Mouse (Mus musculus): Measurements from ENCODE around the gene Fcamr. TPM values are rescaled to one million over a fixed set of nuclear protein-coding genes. Genes with fewer than 3 reads are reported as not detected.
A peak's percentile ranks its signal among the peaks of the same experiment; 100 is the strongest.

Gene Fcamr
- total RNA-seq (2021): not detected
- long read RNA-seq, experiment 1: 0 reads
- long read RNA-seq, experiment 2: 0 reads

DNA sequence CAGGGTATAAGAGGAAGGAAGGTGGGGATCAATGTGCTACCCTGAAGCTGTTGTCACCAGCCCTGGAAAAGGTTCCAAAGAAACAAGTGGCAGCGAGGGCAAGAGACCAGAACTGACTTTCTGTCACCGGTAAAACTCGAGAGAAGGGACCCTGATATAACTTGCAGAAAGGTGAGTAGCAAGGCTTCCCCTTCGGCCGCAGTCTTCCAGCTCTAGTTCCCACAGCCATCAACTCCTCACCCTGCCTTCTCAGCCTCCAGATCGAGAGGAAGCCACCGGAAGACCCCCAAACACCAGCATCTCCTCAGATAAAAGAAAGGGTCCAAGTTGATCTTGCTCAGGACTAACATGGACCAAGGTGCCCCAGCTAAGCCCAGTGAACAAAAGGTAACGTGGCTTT, at the start of gene Fcamr:
Fcamr (plus strand) TSS at position 301 of the 400 bp plus-strand sequence.
- no peak for DNase-seq (ENCODE audit: low spot score in 2 of 2)

DNA sequence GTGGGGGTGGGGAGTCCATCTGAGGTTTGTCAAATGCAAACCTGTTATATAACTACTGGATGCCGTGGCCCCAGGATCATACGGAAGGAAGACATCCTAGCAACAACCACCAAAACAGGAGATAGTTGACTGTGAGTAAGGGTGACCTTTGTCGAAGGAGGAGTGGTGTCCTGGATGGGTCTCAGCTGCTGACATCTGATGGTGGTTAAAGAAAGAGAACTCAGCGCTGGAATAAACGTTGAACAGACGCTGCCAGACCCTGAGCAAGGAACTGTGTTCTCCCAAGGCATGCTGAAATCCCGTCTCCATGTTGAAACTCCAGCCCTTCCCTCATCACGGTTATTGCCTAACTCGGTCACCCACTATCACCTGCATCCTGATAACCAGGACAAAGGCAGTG, 41.0 kb upstream of the Fcamr start:
- DNase-seq (ENCODE audit: low spot score in 2 of 2): no peak

- no peak for DNase-seq (ENCODE audit: low spot score in 2 of 2)
These were observed 39.1 kb upstream of the Fcamr start for GRCm38 (mm10) chr1:130761597-130761996.

DNA sequence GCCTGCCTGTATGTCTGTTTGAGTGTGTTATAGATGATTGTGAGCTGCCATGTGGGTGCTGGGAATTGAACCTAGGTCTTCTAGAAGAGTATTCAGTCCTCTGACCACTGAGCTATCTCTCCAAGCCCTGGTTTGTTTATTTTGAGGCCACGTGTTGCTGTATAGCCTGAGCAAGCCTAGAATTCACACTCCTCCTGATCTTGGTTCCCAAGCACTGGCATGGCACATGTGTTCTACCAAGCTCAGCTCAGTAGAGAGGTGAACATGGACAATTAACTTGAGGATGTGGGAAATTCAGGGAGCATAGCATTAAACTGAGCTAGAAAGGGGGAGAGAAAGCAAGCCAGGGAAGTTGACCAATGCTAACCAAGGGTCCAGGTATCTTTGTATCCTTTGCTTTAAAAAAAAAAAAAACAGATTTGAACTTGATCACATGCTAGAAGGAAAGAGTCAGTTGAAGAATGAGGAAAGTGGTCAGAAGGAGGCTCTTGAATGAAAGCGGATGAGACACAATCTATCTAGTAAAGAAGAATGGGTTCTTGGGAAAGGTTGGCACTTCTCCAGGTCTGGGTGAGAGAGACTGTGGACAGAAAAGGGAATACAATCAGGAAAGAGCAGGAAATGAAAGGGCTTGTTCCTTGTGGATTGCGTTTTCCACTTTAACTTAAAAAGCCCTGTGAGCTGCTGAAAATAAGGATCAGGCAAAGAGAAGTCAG, 38.5 kb upstream of the Fcamr start:
- DNase-seq (ENCODE audit: low spot score in 2 of 2): no peak

- no peak for DNase-seq (ENCODE audit: low spot score in 2 of 2)
These were observed 36.7 kb upstream of the Fcamr start for GRCm38 (mm10) chr1:130764027-130764461.

DNA sequence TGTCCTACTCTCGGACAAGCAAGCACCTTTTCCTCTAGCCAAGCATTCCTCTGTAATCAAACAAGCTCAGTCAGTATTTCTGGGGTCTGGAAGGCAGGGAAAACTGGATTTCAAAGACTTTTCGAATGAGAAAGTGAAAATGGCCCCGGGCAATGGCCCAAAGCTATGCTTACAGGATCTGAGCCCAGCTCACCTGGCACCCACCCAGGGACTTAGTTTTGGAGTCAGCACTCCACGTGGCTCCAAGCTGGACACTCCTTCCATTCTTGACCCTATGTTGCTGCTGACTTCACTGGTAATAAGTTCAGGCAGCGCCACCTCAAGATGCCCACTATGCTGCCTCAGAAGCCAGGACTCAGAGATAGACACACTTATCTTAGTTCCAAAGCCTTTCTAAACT, 33.6 kb upstream of the Fcamr start:
- DNase-seq (ENCODE audit: low spot score in 2 of 2): no peak

DNA sequence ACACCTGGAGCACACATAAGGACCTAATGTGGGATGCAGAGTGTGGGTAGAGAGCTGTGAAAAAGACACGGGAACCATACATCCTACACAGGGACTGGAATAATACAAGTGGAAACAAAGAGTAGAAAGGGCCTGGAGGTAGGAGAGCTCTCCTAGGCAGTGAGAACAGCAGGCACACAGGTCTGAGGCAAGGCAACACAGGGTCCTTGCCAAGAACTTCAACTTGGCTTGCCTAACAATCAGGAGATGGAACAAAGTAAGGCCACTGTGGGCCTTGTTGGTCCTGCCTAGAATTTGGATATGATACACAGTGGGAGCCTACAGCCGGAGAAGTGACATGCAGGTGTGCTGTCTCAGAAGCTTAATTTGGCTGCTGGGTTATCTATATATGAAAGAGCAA, 30.8 kb upstream of the Fcamr start:
- DNase-seq (ENCODE audit: low spot score in 2 of 2): no peak

DNA sequence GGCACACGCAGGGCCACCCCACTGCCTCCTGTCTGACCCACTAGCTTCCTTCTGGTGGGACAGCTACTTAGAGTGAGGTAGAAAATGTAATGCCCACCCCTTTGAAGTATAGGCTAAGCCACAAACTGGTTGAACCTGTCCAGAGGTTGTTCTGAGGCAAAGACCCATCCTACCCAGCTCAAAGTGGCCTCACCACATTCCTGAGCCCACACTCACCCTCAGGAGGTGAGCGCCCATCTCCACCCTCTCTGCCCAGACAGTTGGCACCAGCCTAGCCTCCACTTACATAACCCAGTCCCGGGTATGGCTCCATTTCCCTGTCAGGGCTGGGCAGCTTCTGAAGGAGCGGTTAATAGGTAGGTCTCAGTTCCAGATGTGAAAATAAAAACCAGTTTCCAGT, 30.2 kb upstream of the Fcamr start:
- no peak for DNase-seq (ENCODE audit: low spot score in 2 of 2)

DNA sequence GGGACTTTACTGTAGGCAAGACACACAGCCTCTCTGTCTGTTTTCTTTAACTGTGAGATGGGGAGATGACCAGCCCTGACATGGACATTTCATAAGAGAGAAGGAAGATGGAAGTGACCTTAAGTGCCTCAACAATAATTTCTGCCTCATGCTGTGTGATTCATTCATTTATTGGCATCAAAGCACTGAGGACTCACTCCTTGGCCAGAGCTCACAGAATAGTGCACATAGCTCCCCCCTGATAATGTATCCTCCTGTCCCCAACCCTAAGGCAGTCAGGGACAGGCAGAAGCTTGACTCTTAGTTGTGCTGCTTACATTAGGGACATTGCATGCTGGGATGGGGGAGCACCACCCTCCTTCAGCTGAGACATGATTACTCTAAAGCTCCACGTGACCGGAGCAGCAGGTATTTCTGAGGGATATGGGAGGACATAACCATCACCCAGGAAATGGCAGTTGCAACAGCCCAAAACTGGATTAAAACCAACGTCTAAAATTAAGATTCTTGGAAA, 29.7 kb upstream of the Fcamr start:
- DNase-seq (ENCODE audit: low spot score in 2 of 2): no peak

DNA sequence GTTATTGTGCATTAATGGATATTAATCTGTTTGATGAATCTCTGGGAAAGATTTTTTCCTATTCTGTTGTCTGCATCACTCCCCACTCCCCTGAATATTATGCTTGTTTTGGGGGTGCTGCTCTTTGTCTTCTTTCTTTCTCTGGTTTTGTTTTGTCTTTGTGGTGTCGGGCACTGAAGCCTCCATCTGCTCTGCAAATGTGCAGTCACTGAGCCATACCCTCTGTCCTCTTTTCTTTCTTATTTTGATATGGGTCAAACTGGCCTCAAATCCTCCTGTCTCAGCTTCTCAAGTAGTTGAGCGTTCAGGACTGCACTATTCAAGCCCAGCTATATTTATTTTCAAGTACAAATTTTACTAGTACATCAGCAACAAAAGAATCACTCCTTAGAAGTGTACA, 25.5 kb upstream of the Fcamr start:
- no peak for DNase-seq (ENCODE audit: low spot score in 2 of 2)

GRCm38 (mm10) chr1:130775691-130776331, 24.9 kb upstream of the Fcamr start:
- no peak for DNase-seq (ENCODE audit: low spot score in 2 of 2)

DNA sequence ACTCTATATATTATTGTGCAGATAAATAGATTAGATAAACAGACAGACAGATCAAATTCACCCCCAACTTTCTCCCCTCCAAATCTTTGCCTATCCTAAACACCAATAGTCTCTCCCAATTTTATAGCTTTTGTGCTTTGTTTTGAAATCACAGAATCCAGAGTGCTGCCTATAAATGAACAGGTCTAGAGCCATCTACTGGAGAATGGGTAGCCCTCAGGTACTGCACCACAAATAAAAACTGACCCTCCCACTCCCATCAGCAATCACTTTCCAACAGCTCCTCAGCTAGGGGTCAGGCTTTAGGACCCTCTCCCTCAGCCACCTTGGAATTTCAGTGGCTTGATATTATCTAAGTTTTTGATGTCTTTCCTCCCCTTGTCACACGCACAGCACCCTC, 24.1 kb upstream of the Fcamr start:
- no peak for DNase-seq (ENCODE audit: low spot score in 2 of 2)

DNA sequence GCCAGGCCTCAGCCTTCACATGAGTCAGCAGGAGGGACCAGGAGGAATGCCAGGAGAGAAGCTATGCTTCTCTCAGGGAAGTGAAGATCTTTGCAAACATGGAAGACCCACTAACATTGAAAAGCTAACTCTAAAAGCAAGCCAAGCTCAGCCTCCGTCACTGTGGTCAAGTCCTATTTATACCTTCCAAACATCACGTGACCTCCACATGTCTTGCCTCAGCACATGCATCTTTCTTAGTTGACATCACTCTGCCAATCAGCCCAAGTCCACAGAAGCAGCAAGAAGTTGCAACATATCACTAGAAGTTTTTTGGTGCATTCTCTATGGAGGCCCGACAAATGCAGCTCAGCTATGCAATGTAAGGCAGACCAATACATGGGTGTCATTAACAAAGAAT, 20.8 kb upstream of the Fcamr start:
- no peak for DNase-seq (ENCODE audit: low spot score in 2 of 2)

DNA sequence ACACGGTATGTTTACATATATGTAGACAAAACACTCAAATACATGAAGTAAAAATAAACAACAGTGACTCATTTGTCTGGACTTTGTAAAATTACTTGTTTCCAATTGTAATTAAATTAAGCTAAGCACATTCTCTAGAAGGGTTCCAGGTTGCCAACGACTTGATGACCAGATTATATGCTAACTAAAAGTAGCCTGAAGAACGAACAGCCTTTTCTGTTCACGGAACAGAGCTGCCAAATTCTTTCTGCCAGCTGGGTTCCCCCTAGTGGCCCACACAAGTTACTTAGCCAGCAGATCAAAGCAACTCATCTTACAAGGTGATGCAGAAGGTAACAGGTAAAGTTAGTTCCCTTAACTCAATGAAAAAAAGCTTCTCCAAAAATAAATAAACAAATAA, 16.6 kb upstream of the Fcamr start:
- DNase-seq (ENCODE audit: low spot score in 2 of 2): peak; percentile 14 to 26

DNA sequence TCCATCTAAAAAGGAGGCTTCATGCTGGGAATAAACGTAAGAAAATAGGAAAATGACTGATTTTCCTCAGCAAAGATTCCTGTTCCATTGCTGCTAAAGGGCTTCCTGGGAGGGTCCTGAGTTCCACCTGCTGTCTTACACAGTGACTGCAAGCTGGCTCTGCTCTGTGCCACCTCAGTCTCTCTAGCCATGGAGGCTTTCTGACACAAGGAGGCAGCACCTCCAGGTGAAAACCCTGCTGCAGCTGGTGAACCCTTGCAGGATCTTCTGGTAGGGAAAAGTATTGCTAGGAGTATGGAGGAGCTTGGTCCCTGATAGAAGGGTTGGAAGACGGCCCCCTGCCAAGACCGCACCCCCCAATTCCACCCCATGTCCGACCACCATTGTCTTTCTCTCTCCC, 13.7 kb upstream of the Fcamr start:
- no peak for DNase-seq (ENCODE audit: low spot score in 2 of 2)

DNA sequence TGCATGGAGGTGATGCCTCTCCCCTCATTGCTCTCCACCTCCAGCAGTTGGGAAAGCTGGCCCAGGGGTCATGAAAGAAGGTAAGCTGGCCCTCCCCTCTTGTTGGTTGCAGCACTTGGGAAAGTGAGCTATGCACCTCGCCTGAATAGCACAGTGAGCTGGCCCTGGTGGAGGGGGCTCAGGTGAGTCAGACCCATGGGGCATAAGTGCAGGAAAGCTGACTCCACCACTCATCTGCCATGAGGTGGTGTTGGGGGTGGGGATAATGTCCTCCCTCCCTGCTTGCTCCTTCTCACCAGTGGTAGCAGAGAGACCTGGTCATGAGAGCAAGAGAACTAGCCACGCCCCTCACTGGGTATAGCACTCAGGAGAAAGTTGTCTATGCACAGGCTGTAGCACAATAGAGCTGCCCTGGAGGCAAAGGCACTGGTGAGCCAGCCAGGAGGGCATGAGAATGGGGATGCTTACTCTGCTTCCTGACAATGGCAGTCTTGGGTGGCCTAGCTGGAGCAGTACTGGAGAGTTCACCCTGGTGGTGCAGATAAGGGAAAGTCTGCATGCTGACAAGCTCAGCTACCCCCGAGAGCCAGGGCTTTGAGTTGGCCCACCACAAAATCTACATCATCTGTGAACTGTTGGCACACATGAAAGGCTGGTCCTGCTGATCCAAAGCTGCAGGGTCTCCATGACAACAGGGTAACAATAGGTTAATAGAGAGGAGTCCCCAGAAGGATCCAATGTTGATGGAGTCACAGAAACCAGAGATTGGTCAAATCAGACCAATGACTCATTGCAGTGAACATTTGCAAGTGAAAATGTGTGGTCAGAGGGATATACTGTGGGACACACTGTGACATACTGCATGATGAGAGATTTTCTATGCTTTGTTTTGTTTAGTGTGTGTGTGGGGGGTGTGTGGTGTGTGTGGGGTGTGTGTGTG, 10.9 kb upstream of the Fcamr start:
- no peak for DNase-seq (ENCODE audit: low spot score in 2 of 2)

DNA sequence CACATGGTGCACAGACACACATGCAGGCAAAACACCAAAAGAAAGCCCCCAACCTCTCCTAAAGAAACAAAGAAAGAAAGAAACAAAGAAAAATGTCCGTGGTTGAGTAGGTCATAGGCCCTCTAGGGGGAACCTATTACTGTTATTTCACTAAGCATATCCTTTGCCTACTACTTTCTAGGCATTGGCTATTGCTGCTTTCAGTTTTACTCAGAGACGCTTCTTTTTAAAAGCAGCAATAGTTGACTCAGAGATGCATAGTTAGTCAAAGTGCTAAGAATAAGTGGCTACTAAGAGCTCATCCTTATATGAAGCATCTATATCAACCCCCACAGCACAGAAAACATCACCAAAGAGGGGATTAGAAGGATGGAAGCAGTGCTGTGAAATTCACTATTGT, 5.4 kb upstream of the Fcamr start:
- no peak for DNase-seq (ENCODE audit: low spot score in 2 of 2)

GRCm38 (mm10) chr1:130796967-130797684, 3.6 kb upstream of the Fcamr start:
- DNase-seq (ENCODE audit: low spot score in 2 of 2): peak; percentile 53 to 70

DNA sequence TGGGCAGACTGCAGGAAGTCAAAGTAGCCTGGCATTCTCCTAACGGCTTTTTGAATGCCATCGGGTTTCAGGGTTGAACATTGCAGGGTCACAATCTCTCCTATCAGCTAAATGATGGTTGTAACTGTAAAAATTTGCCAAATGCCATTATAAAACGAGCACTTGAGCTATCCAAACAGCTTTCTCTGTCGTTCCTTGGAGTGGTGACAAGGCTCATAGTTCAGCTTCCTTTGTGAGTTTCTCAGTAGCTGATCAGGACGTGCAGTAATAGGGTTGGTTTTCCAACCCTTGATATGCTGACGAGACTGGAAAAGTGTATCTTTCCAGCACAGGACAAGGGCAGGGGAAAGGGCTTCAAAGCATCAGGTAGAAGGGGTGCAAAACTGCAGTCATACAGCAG, 2.7 kb upstream of the Fcamr start:
- DNase-seq (ENCODE audit: low spot score in 2 of 2): no peak

GRCm38 (mm10) chr1:130798551-130798950, 2.2 kb upstream of the Fcamr start:
- DNase-seq (ENCODE audit: low spot score in 2 of 2): no peak

GRCm38 (mm10) chr1:130799399-130799798, 1.3 kb upstream of the Fcamr start:
- DNase-seq (ENCODE audit: low spot score in 2 of 2): no peak
